Mouse (Mus musculus) adipose tissue, adult 10 weeks (tissue): ENCODE data around the gene Adamts13. TPM values are rescaled to one million over a fixed set of nuclear protein-coding genes. Genes with fewer than 3 reads are reported as not detected.

ENCODE experiments used
- polyA plus RNA-seq: library from polyadenylated mRNA; stranded (reverse); fragments of 350-450 nt; fragmentation: Illumina TruSeq; extraction: RNeasy Lipid Tissue Mini Kit (QIAGEN cat#74804); gene quantifications from one replicate; pipeline ENCODE4 v1.2.3, GENCODE M21; 2014; ENCODE audit warnings: low read depth, low replicate concordance

The Adamts13 gene
- not detected for polyA plus RNA-seq

GRCm38 (mm10) chr2:26973116-26973515 is at the start of gene Adamts13:
TSS of gene Adamts13 (plus strand) at chr2:26973416.

GRCm38 (mm10) chr2:26933304-26934055 is 39.7 kb upstream of the Adamts13 start, which contains the start of the genes Surf4 and Stkld1:
TSS of gene Surf4 (minus strand) at chr2:26933928.
TSS of gene Stkld1 (plus strand) at chr2:26934047.

GRCm38 (mm10) chr2:26963923-26964723 is 9.1 kb upstream of the Adamts13 start, which contains the start of gene Rexo4:
TSS of gene Rexo4 (minus strand) at chr2:26964386.

GRCm38 (mm10) chr2:27009714-27010244 is 36.6 kb downstream of the Adamts13 start, which contains the start of gene Cacfd1:
TSS of gene Cacfd1 (plus strand) at chr2:27009926.

GRCm38 (mm10) chr2:27027618-27028436 is 54.6 kb downstream of the Adamts13 start, which contains the start of gene Slc2a6:
TSS of gene Slc2a6 (minus strand) at chr2:27027998.

Other genes with a start within 250 kb of the Adamts13 start
- 9.1 TPM for gene Abo, start 108.4 kb upstream of the Adamts13 start, polyA plus RNA-seq
- gene Surf6, start 70.5 kb upstream of the Adamts13 start, polyA plus RNA-seq, result 18.6 TPM
- gene Med22, start 62.7 kb upstream of the Adamts13 start, polyA plus RNA-seq, result 45.9 TPM
- gene Rpl7a, start 62.7 kb upstream of the Adamts13 start, polyA plus RNA-seq, result 1,138 TPM
- 33.0 TPM for gene Surf2, start 57.0 kb upstream of the Adamts13 start, polyA plus RNA-seq
- gene Surf1, start 56.9 kb upstream of the Adamts13 start, polyA plus RNA-seq, result 83.7 TPM
- gene Surf4, start 39.5 kb upstream of the Adamts13 start, polyA plus RNA-seq, result 188 TPM
- gene Stkld1, start 39.4 kb upstream of the Adamts13 start, polyA plus RNA-seq, result 3.1 TPM
- 47.0 TPM for gene Rexo4, start 9.0 kb upstream of the Adamts13 start, polyA plus RNA-seq
- 54.7 TPM for gene Cacfd1, start 36.5 kb downstream of the Adamts13 start, polyA plus RNA-seq
- 0.91 TPM for gene Slc2a6, start 54.6 kb downstream of the Adamts13 start, polyA plus RNA-seq
- not detected for gene Mymk, start 98.8 kb downstream of the Adamts13 start, polyA plus RNA-seq
- gene Adamtsl2, start 106.0 kb downstream of the Adamts13 start, polyA plus RNA-seq, result 4.7 TPM
- gene Fam163b, start 169.1 kb downstream of the Adamts13 start, polyA plus RNA-seq, result 0.12 TPM
- 0.26 TPM for gene Dbh, start 191.8 kb downstream of the Adamts13 start, polyA plus RNA-seq